Mouse (Mus musculus) erythroblast, embryonic 14.5 days (primary cell): ENCODE data around the gene Srsf5.

Experiments
- GATA1 ChIP-seq: IDR thresholded peaks from 2 replicates; pipeline ENCODE4 v1.6.1; 2012; ENCODE audit warnings: low read length, inconsistent platforms, mixed read lengths
- TAL1 ChIP-seq: IDR thresholded peaks from 3 replicates; pipeline ENCODE4 v1.6.1; 2012; ENCODE audit warnings: low read length, inconsistent platforms, mixed read lengths

DNA sequence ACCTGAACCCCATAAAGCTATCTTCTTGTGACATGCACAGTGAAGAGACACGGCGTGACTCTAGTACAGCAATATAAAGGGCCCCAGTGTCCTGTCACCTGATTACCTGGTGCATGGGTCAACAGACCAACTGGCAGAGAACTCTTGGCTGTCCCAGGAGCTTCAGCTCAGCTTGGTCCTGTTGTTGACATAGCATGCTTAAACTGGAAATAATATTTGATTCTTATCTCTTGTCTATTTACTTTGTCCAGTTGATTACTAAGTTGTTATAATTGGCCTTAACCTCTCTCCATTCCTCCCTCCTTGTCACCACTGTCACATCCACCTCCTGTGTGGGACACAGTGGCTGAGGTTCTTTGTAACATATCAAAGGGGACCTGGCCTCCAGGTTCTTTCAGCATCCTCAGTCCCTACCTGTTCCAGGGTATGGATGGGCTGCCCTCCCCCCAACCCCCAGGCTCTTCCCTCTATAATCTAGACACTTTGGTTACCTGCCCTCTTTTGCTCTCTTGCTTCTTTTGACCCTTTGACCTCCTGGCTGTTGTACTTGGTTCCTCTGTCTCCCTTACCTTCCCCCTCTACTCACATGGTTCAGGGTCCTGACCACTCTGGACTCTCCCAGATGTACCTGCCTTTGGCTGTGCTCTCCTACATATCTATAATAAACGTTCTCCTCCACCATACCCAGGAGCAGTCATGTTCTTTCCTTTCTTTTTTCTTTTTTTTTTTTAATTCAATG lies 13.7 kb upstream of the Srsf5 start:
- TF ChIP-seq TAL1 (no peak), GATA1 (no peak)
